Mouse (Mus musculus) intestine, embryonic 16.5 days (tissue): ENCODE data around the gene Tamm41. TPM values are rescaled to one million over a fixed set of nuclear protein-coding genes. Genes with fewer than 3 reads are reported as not detected.
A peak's percentile ranks its signal among the peaks of the same experiment; 100 is the strongest.

Experiments
- ATAC-seq: fragments of 200-750 bp; cut with Nextera tagmentation; 2 replicates; pipeline ENCODE4 v1.8.0; 2017; ENCODE audit warnings: moderate TSS enrichment, moderate library complexity
- H3K27ac ChIP-seq: fragments of 300-500 bp; sonication (generic); 2 replicates; pipeline ENCODE4 v1.5.1; 2014; ENCODE audit warnings: mild to moderate bottlenecking, low read length
- H3K27me3 ChIP-seq: fragments of 300-500 bp; sonication (generic); replicated peaks from 2 replicates; pipeline ENCODE4 v1.6.1; 2014; ENCODE audit warnings: low read length, control low read depth, mixed read lengths; ENCODE audit not compliant: control insufficient read depth, insufficient read depth
- H3K36me3 ChIP-seq: fragments of 300-500 bp; sonication (generic); 2 replicates; pipeline ENCODE4 v1.6.1; 2014; ENCODE audit warnings: low read length, control low read depth; ENCODE audit not compliant: control insufficient read depth, insufficient read depth
- H3K4me1 ChIP-seq: fragments of 300-500 bp; sonication (generic); 2 replicates; pipeline ENCODE4 v1.6.1; 2014; ENCODE audit warnings: low read length, control low read depth, mixed read lengths; ENCODE audit not compliant: control insufficient read depth, insufficient read depth
- H3K4me2 ChIP-seq: fragments of 300-500 bp; sonication (generic); 2 replicates; pipeline ENCODE4 v1.6.1; 2014; ENCODE audit warnings: low read depth, low read length, control low read depth
- H3K4me3 ChIP-seq: fragments of 300-500 bp; sonication (generic); 2 replicates; pipeline ENCODE4 v1.5.1; 2014; ENCODE audit warnings: mild to moderate bottlenecking, low read length
- H3K9ac ChIP-seq: fragments of 300-500 bp; sonication (generic); 2 replicates; pipeline ENCODE4 v1.6.1; 2014; ENCODE audit warnings: low read depth, low read length
- H3K9me3 ChIP-seq: fragments of 300-500 bp; sonication (generic); 2 replicates; pipeline ENCODE4 v1.6.1; 2016; ENCODE audit warnings: low read length, control low read depth; ENCODE audit not compliant: control insufficient read depth
- WGBS: fragments of 180-500 bp; shearing (Covaris S2); extraction: QIAGEN DNeasy Blood & Tissue Kit; methylation state at CpG from one replicate; pipeline ENCODE4 v1.1.7; 2014; 5-methylcytosine and 5-hydroxymethylcytosine counted together
- polyA plus RNA-seq: library from polyadenylated mRNA; unstranded; fragments of >200 nt; fragmentation: Nextera tagmentation; extraction: Ambion mirVana; gene quantifications from 2 replicates; pipeline ENCODE4 v1.2.1, GENCODE M21; 2015

Tamm41 gene
- polyA plus RNA-seq, 1 experiment from 2014 or later = 66.8 TPM

- H3K4me3 ChIP-seq = no peak overlapping the region
- no peak overlapping the region for H3K4me2 ChIP-seq
- no peak overlapping the region for H3K27ac ChIP-seq
- no peaks in the 10 kb centered on the region for H3K27me3 ChIP-seq
- no peaks in the 10 kb centered on the region for H3K9me3 ChIP-seq
- H3K4me1 ChIP-seq = peaks cover 20% of the 10 kb centered on the region
- no peak for ATAC-seq
- H3K9ac ChIP-seq = no peak overlapping the region
- 72% methylated on average over 10 of the region's 10 CpGs for whole genome bisulfite sequencing
- no peaks in the 10 kb centered on the region for H3K36me3 ChIP-seq
These were observed 76.2 kb downstream of the Tamm41 start for GRCm38 (mm10) chr6:114961276-114962068.

- Histone ChIP-seq H3K27me3 (no peaks in the 10 kb centered on the region), H3K27ac (no peak overlapping the region), H3K4me2 (no peak overlapping the region), H3K36me3 (no peaks in the 10 kb centered on the region), H3K9ac (no peak overlapping the region), H3K9me3 (no peaks in the 10 kb centered on the region), H3K4me3 (no peak overlapping the region), H3K4me1 (peaks cover 10% of the 10 kb centered on the region; the same call in 1 of the 2 replicates)
- 55% methylated on average over 6 of the region's 6 CpGs for WGBS
- ATAC-seq = no peak
These were observed 78.7 kb downstream of the Tamm41 start for GRCm38 (mm10) chr6:114959012-114959398.

DNA sequence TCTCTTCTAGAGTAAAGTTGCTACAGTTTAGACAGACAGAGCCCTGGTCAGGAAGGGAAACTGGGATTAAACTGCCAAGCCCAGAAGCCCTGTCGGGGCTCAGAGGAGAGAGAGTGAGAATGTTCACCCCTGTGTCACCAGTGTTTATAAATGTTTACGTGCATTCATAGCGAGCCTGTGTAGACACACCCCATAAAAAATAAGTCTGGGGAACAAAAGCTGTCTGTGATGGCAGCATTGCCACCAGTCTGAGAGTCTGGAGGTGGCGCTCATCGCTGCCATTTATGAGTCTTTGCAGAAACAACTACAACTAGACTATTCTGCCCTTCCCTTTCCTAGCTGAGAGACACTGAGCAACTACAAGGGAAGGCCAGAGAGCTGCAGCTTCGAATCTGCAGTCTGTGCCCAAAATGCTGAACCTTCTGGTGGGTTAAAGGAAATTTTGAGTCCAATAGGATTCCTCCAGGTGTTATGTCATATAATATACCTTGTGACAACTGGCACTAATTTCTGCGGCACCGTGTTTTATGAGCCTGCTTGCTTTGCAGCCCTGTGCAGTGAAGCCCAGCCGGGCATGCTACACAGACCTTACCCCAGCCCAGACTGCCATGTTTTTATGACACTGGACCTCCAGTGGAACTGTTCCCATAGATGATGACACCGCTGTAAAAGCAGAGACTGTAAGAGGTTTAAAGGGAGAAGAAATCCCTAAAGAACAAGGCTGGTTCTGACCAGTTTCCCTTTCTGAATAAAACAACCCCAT lies 79.2 kb downstream of the Tamm41 start:
- no peaks in the 10 kb centered on the region for H3K36me3 ChIP-seq
- WGBS = 57% methylated on average over 10 of the region's 10 CpGs
- H3K27ac ChIP-seq = no peak overlapping the region
- H3K27me3 ChIP-seq = no peaks in the 10 kb centered on the region
- no peak overlapping the region for H3K4me3 ChIP-seq
- H3K9ac ChIP-seq = 0 out of 2 replicates have a peak overlapping the region, but pooled peaks have one; percentile 4
- 0 out of 2 replicates have a peak, but pooled peaks have one; percentile 37 for ATAC-seq
- H3K9me3 ChIP-seq = no peaks in the 10 kb centered on the region
- H3K4me2 ChIP-seq = no peak overlapping the region
- peaks cover 7% of the 10 kb centered on the region; the same call in 1 of the 2 replicates for H3K4me1 ChIP-seq

GRCm38 (mm10) chr6:114957756-114958155 lies 79.9 kb downstream of the Tamm41 start:
- no peak overlapping the region for H3K9ac ChIP-seq
- H3K4me3 ChIP-seq = no peak overlapping the region
- ATAC-seq = no peak
- H3K4me1 ChIP-seq = peaks cover 7% of the 10 kb centered on the region; the same call in 1 of the 2 replicates
- no peaks in the 10 kb centered on the region for H3K9me3 ChIP-seq
- H3K4me2 ChIP-seq = no peak overlapping the region
- WGBS = 66% methylated on average over 12 of the region's 12 CpGs
- H3K27me3 ChIP-seq = no peaks in the 10 kb centered on the region
- H3K36me3 ChIP-seq = no peaks in the 10 kb centered on the region
- no peak overlapping the region for H3K27ac ChIP-seq

DNA sequence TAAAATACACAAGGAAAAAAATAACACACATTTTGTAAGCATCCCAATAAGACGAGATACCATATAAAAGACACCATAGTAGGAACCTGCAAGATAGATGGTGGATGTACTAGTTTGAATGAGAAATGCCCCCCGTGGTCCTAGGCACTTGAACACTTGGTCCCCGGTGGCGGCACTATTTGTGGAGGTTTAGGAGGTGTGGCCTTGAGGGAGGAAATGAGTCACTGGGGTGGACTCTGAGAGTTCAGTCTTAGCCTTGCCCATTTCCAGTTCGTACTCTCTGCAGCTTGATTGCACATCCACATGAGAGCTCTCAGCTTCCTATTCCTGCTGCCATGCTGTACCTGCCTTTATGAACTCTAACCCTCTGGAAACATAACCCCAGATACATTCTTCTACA lies 83.2 kb downstream of the Tamm41 start:
- WGBS = 73% methylated on average over 5 of the region's 5 CpGs
- H3K4me1 ChIP-seq = peaks cover 4% of the 10 kb centered on the region; the same call in 1 of the 2 replicates
- no peak for ATAC-seq
- no peaks in the 10 kb centered on the region for H3K27me3 ChIP-seq
- H3K9me3 ChIP-seq = no peaks in the 10 kb centered on the region
- H3K4me3 ChIP-seq = no peak overlapping the region
- no peak overlapping the region for H3K4me2 ChIP-seq
- no peak overlapping the region for H3K27ac ChIP-seq
- H3K9ac ChIP-seq = no peak overlapping the region
- H3K36me3 ChIP-seq = no peaks in the 10 kb centered on the region

Other genes with a start within 250 kb of the Tamm41 start
- 66.1 and 75.7 TPM in 2 replicates for gene Vgll4, start 67.9 kb downstream of the Tamm41 start, polyA plus RNA-seq
- gene Syn2, start 97.0 kb upstream of the Tamm41 start, polyA plus RNA-seq = 0.89 and 1.9 TPM in 2 replicates
- not detected in 2 replicates for gene Gm17482, start 189.5 kb upstream of the Tamm41 start, polyA plus RNA-seq
- gene Timp4, start 214.3 kb upstream of the Tamm41 start, polyA plus RNA-seq = 0.33 and 0.55 TPM in 2 replicates